Mouse (Mus musculus) ovary, postnatal 10 days (tissue): ENCODE measurements at regions not wholly inside any gene's neighbourhood (a gene's known extent, or its start where the extent isn't known, plus 50 kb on each side); places are given as distances from the start of the nearest gene placed in this dataset.

Experiments
- DNase-seq: peaks from one replicate; pipeline ENCODE4 v3.0.0; 2022; ENCODE audit warnings: low spot score

- DNase-seq: no peak
Measured at GRCm38 (mm10) chr1:81933064-81933463, 299.8 kb upstream of the Gm9747 start.

DNA sequence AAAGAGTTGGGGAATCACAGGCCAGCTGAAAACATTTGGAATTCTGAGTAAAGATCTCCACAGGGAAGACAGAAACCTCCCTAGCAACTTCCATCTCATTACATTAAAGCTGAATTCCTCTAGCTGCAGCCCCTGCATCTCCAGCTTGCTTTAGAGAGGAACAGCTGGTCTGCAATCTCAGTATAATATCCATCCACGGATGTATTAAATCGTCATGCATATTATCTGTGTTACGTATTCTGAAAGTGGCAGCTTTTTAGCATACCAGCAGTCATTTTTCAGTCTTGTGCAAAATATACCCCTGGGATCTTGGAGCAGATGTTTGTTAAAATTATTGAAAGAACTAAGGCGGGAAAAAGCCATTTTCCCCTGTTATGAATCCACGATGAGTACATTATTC is 287.7 kb upstream of the Gm9747 start:
- no peak for DNase-seq

DNA sequence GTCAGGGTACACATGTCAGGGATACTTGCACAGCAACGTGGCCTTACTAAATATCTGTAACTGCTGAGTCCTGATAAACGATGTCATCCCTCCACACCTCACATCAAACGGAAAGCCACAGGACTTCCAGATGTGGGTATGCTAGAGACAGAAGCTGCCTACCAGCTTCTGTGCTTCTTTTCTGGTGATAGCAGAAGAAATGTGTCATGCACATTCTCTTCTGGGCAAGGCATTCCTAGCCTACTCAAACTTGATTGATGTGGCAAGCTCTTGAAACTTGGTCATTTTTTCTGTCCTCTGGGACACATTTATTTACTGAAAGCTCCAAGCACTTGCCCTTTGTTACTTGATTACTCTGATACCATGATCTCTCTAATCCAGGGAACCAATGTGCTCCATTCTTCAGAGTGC is 282.8 kb upstream of the Gm9747 start:
- no peak for DNase-seq

GRCm38 (mm10) chr1:81950853-81951252 is 282.1 kb upstream of the Gm9747 start:
- no peak for DNase-seq

DNA sequence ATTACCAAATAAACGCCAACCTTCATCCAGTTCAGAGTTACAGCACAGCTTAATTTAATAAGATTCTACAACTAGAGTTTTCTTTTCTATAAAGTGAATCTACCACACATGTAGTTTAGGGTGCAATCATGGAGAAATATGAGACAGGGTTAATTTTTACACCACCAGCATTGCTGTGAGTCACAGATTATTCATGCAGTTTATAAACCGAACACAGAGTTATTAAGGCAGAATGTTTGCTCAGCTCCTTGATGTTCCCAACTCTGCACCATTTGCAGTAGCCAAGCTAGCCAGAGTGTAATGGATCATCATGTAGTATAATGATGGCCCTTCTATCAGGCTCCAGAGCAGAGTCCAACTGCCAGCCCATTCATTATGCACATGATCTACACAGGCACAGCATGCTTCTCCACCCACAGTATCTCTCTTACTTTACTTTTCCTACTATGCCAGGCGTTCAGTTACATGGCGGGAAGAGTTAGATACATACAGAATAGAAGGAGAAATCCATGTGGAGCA is 281.4 kb upstream of the Gm9747 start:
- no peak for DNase-seq

GRCm38 (mm10) chr1:81952095-81952494 is 280.8 kb upstream of the Gm9747 start:
- DNase-seq: no peak

GRCm38 (mm10) chr1:81954507-81954906 is 278.4 kb upstream of the Gm9747 start:
- no peak for DNase-seq

DNA sequence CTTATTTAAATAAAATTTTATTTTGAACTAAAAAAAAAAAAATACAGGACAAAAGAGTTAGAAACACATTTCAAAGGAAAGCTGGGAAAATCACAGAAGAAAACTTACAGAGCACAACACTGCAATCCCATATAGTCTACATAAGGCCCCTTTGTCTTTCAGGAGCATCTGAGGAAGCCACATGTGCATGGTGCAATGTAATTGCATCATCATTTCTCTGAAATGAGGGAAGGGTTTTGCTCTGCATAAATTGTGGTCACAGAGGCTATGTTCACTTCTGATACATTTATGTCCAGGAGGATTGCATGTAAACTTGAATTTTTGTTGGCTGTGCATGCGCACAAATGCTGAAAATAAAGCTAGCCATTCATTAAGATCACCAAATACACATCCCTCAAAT is 265.9 kb upstream of the Gm9747 start:
- no peak for DNase-seq

DNA sequence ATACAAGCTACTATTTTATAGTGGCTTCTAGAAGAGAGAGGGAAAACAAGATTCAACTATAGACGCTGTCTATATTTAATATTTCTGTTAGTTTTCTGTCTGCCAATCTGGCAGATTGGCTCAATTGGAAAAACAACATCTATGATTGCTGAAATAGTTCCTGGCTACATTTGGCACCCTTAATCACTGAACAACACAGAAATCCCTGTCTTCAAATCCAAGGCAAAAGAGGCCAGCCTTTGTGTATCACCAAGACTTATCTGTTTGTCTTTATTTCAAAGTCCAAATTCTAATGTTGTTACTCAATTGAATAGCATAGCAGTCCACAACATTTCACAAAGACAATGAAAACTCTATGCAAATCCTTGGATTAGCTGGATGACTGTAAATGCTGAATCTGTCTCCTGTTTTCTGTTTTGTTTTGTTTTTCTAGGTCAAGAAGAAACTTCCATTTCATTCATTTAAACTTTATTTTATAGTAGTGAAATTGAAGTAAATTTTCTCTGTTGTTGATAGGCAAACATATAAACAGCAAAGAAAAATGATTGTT is 265.1 kb upstream of the Gm9747 start:
- DNase-seq: no peak

GRCm38 (mm10) chr1:81972575-81972974 is 260.3 kb upstream of the Gm9747 start:
- no peak for DNase-seq

- DNase-seq: no peak
Measured at GRCm38 (mm10) chr1:81973481-81973880, 259.4 kb upstream of the Gm9747 start.

DNA sequence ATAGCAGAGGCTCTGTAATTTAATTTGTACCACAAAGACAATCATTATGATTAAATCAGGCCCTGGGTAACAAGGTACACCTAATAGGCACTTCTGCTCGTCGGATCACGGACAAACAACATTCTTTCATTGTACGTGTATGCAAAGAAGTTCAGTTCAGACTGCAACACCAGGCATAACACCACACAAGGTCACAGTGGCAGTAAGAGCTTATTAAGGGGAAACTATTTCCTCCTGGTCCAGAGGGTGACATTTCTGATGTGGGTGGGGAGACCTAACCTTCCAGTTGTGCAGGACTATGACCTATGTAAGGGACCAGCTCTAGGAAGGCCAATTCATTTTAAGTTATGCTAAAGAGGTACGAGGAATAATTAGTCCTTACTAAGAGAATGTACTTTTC is 225.0 kb upstream of the Gm9747 start:
- DNase-seq: no peak

DNA sequence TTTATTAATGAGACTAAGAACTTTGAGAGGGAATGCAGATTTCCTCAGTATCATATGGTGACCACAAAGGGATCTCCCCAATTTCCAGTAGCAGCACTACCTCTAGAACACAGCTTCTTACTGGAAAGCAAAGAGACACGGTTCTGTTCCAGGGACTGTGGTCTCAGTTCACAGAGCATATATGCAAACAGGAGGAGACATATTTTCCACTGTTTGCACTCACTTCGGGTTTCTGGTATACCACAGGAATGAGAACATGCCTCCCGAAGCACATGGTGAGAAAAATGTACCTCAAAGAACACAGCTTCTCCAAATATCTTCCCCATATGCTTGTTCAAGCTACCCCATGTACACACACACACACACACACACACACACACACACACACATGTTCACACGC is 224.1 kb upstream of the Gm9747 start:
- DNase-seq: no peak

DNA sequence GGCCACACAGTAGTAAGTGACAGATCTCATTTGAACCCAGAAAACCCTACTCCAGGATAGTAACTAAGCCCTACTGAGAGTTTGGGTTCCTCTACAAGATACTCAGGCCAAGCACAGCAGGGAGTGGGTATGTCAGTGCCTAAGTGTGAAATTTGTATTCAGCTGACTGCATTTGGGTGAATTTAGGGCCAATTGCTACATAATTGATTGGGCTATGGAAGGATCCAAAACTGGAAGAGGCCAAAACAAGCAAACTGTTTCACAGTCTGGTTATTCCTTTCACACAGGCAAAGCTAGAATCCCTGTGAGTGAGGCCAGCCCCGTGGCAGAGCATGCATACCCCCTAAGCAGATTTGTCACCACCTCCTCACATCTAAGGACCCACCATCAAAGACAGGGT is 221.9 kb upstream of the Gm9747 start:
- DNase-seq: no peak

- no peak for DNase-seq
Measured at GRCm38 (mm10) chr1:82015341-82015740, 217.6 kb upstream of the Gm9747 start.

GRCm38 (mm10) chr1:82018701-82019404 is 214.1 kb upstream of the Gm9747 start:
- no peak for DNase-seq

DNA sequence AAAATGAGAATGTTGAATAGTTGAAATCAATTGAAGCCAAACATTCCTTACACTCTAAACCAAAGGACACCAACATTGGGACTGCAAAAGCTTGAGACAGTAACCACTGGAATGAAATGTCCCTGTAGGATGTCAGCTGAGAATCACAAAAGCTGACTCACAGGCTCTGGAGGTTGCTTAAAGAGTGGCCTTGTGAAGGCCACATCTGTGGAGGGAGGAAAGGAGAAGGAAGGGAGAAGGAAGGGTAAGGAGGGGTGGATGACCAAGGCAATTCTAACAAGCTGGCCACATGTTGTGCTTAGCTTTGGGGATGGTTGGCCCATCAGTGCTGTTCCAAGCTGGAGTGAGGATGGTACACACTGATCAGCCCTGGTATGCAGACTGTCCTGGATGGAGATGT is 205.2 kb upstream of the Gm9747 start:
- DNase-seq: no peak

GRCm38 (mm10) chr1:82031130-82031529 is 201.8 kb upstream of the Gm9747 start:
- DNase-seq: no peak

- DNase-seq: no peak
Measured at GRCm38 (mm10) chr1:82032410-82032809, 200.5 kb upstream of the Gm9747 start.

GRCm38 (mm10) chr1:82038171-82038570 is 194.7 kb upstream of the Gm9747 start:
- DNase-seq: no peak

DNA sequence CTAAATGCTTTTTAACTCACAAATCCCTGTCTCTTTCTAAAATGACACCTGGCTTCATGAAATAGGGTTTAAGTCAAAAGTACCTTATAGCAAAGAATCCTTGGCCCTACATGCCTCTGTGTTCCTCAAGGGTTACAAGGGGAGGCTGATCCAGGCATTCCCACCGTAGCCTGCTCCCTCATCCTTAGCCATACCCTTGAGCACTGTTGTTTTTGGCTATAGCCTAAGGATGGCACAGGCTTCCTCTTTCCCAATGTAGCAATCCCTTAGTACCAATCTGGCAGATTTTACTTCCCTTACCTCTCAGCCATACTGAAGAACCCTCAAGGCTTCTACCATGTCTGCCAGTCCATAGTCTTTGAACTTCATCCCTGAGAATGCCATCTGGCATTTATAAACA is 194.2 kb upstream of the Gm9747 start:
- no peak for DNase-seq

GRCm38 (mm10) chr1:82041286-82042050 is 191.4 kb upstream of the Gm9747 start:
- no peak for DNase-seq

- no peak for DNase-seq
Measured at GRCm38 (mm10) chr1:82042051-82042432, 190.9 kb upstream of the Gm9747 start.
